Mouse (Mus musculus): ENCODE data around the gene Gnpda2.

Gene Gnpda2

DNA sequence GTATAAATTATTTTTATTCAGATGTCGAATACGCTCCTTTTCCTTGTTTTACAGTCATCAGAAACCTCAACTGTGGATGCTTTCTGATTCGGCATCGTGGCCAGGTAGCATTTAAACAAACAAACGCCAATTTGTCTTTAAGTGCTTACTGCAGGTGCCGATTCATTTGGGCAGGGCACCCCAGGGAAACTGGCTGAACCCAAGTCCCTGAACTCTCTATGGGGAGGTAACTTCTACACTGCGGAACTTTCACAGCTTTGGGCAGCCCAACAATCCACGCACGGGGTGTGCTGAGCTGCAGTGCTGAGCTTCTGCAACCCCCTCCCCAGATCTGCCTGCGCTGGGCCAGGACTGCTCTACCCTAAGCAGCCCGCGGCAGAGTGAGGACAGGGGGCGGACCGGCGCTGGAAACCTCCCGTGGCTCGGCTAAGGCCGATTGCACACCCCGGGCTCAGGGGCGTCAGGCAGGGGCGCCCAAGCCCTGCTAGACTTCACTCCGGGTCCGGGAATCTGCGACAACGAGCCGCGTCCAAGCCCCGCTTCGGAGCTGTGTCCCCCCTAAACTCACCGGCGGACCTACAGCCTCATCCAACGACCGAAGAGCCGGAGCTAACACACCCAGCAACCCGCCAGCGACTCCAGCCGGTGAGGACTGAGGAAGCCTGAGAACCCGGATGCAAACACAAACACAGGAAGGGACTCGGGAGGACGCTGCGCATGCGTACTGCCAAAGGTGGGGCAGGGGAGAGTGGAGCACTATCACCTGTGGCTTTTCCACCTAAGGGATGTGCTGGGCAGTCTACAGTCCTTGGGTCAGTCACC lies at the start of gene Gnpda2:
Gnpda2 (minus strand) TSS at position 701 of the 822 bp plus-strand sequence.
- DNase-seq (ENCODE audit: low spot score in 2 of 2), result peak; percentile 81 to 86

DNA sequence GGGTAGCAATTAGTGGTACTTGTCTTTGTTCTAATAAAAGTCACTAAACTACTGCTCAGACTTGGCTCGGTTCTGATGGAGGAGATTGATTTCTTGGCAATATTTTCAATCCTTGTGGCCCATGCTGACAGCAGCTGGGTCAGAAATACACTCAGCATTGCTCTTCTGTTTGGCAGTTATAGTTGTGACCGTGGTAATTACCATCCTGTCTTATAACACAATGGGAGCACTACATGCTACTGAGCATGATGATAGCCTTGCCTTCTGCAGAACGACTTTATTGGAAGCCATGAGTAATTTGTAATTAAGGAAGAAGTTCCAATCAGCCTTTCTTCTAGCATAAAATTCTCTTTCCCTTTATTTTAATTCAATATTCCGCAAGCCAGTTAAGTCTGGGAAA lies 42.6 kb upstream of the Gnpda2 start:
- no peak for DNase-seq (ENCODE audit: low spot score in 2 of 2)

DNA sequence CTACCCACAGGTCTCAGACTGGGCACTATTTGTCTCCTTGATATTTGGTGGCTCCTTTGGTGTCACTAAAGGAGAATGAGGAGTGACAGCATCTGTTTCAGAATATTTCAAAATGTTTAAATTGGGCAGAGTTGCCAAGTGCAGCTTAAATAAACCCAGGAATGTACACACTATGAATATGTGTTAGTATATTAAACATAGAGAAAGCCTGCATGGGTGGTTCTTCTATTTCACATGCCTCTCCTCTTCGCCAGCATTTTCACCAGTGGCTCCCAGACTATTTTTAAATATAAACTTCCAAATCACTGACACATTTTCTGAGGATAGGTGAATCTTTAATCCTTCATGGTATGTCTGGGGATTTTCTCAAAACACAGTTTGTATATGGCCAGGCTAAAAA lies 28.8 kb upstream of the Gnpda2 start:
- DNase-seq (ENCODE audit: low spot score in 2 of 2), result no peak

DNA sequence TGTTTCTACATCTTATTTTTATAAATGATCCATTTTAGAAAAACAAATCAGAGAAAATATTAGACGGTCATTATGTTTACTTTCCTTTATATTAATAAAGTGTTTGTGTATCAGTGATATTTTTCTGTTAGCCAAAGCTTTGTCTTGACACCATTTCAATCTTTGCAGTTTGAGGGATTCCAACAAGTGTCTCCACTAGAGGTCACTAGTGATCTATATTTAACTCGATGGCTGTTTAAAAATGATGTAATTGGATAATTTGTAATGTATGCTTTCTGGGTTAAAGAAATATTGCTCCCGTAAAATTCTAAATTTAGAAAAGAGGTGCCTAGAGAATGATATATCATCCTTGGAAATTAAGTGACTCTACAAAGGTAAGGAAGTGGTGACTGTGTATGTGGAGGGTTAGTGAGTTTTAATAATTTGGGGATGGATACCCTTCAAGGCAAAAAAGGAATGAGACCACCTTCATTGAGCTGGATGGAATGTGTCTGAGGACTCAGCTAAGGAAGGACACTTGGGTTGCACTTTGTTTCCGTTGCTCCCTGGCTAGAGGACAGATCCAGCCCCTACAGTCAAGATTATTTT lies 21.2 kb upstream of the Gnpda2 start:
- peak in 1 of 2 experiments; percentile 6 for DNase-seq (ENCODE audit: low spot score in 2 of 2)

DNA sequence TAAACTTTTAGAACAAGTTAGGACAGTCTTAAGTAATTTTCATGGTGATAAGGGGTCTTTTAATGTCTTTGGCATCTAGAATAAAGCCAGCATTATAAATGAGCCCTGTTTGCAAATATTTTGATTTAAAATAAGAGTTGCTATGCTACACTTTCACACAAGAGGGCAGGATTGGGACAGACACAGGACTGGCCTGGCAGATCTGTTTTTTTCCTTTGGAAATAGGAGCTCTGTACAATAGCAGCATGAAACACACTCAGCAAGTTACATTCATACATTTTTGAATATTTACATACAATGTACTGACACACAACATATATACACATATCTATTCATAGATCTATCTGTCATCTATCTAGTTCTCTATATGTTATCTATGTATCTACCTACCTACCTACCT lies 8.9 kb upstream of the Gnpda2 start:
- no peak for DNase-seq (ENCODE audit: low spot score in 2 of 2)

DNA sequence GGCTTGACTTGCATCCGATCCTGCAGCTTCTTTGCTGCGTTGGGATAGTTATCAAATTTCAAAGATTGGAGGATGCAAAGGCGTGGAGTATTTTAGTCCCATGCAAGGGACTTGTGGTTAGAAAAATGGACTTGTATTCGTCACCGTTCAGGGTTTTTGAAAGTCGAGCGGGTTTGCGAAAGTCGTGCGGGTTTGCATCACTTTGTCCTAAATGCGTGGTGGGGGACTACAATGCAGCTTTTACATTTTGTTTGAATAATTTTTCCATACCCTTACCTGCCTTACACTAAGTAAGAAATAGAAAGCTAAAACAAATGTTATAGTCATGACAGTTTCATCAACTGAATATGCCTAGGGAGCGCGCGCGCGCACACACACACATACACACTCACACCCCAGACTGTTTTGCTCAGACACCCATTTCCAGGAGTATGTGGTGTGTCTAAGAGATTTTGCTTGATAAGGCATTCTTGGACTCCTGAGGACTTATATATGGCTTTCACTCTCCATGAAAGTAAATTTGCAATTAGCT lies 34.7 kb downstream of the Gnpda2 start:
- no peak for DNase-seq (ENCODE audit: low spot score in 2 of 2)

DNA sequence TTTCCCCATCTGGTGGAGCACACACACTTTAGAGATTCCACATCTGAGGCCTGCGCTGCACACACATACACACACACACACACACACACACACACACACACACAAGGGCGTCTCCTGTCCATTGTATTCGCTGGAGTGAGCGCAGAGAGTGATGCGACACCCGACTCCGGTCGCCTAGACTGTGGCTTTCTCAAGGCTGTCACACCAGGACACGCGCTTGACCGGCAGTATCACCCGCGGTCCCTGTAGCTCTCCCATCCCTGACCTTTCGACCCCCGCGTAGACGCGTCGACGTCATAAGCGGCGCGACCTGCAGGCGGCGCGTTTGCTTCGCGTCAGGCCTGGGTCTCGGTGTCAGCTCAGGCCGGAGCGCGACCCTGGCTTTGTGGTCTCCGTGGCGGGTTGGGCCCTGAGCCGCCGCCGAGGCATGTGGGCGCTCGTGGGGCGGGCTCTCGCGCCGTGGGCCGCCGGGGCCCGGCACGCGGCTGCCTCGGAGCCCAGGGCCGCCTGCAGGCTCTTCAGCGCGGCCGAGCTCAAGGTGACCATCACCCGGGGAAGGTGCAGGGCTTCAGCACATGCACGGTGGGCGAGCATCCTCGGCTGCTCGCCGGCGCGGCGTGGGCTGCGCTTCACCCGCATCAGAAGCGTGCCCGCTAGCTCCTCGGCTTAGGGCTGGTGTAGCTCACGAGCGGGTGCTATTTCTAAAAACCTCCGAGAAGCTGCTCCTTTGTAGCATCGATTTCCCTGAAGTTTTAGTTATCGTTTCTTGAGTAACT lies 35.3 kb downstream of the Gnpda2 start, which contains the start of gene Guf1:
Guf1 (plus strand) TSS at position 296 of the 776 bp plus-strand sequence.
- DNase-seq (ENCODE audit: low spot score in 2 of 2), result peak; percentile 88 to 93

DNA sequence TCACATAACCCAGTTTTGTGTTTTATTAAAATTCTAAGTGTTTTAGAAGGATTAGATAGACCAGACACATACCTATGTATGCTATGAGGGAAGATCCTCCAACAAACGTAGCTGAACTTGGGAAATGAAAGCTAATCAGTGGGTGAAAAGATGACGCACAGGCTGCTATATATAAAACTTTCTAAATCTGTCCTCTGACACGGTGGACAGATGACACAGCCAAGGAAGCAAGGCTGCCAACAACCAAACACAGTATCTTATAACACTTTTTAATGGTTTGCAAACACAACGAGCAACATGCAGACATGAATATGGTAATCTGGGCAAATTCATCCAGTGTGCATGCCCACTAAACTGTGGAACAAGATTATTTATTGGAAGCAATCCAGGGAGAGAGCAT lies 49.7 kb downstream of the Gnpda2 start, which contains the start of gene Yipf7:
Yipf7 (minus strand) TSS at position 160 of the 400 bp plus-strand sequence.
- DNase-seq (ENCODE audit: low spot score in 2 of 2), result no peak

DNA sequence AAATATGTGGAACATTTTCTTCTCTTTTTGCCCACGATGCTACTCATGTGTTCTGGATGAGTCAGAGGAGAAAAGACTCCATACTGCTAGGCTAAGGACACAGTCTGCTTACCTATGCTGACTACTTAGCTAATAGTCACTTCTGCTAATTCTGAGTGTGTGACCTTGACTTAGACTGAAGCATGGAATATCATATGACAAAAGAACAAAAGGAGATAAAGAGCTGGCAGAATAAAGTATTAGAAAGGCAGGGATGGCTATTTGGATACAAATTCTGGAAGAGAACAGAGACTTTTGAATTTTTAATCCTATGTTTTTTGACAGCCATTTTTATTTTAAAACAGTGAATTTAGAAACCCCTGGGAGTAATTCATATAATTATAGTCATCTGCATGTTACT lies 50.5 kb downstream of the Gnpda2 start:
- no peak for DNase-seq (ENCODE audit: low spot score in 2 of 2)

DNA sequence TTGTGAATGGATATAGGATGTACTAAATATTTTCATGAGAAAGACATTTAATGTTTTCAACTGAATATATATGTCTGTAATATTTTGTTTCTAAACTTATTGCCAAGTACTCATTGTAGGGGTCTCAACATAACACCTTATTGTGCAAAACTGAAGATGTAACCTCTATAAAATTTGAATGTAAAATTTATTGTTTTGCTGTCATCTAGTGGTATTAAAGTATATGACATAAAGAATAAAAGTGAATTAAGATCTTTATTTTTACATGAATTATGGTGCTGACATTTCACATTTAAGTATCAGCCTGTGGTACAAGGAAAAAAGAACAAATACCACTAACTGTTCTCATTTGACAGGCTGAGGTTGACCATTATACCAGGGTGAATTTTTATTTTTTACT lies 68.2 kb downstream of the Gnpda2 start:
- no peak for DNase-seq (ENCODE audit: low spot score in 2 of 2)
